Mouse (Mus musculus) neural tube, embryonic 14.5 days (tissue): ENCODE data around the gene Gpat3. TPM values are rescaled to one million over a fixed set of nuclear protein-coding genes. Genes with fewer than 3 reads are reported as not detected.

ENCODE experiments used
- ATAC-seq: fragments of 200-750 bp; cut with Nextera tagmentation; 2 replicates; pipeline ENCODE4 v1.8.0; 2017; ENCODE audit warnings: low read depth, mild to moderate bottlenecking, moderate TSS enrichment, moderate library complexity
- H3K27ac ChIP-seq: fragments of 300-500 bp; sonication (generic); 2 replicates; pipeline ENCODE4 v1.5.1; 2014; ENCODE audit warnings: low read depth, mild to moderate bottlenecking, control low read depth, low read length, moderate library complexity, mixed read lengths
- H3K27me3 ChIP-seq: fragments of 300-500 bp; sonication (generic); 2 replicates; pipeline ENCODE4 v1.6.1; 2014; ENCODE audit warnings: low read length; ENCODE audit not compliant: control insufficient read depth, insufficient read depth
- H3K36me3 ChIP-seq: fragments of 300-500 bp; sonication (generic); 2 replicates; pipeline ENCODE4 v1.6.1; 2014; ENCODE audit warnings: low read length, mixed read lengths; ENCODE audit not compliant: control insufficient read depth, insufficient read depth
- H3K4me1 ChIP-seq: fragments of 300-500 bp; sonication (generic); 2 replicates; pipeline ENCODE4 v1.6.1; 2014; ENCODE audit warnings: low read length; ENCODE audit not compliant: control insufficient read depth, insufficient read depth
- H3K4me2 ChIP-seq: fragments of 300-500 bp; sonication (generic); 2 replicates; pipeline ENCODE4 v1.6.1; 2014; ENCODE audit warnings: mild to moderate bottlenecking, low read depth, low read length, control low read depth
- H3K4me3 ChIP-seq: fragments of 300-500 bp; sonication (generic); 2 replicates; pipeline ENCODE4 v1.5.1; 2014; ENCODE audit warnings: low read depth, low read length, control low read depth, mixed read lengths
- H3K9ac ChIP-seq: fragments of 300-500 bp; sonication (generic); replicated peaks from 2 replicates; pipeline ENCODE4 v1.6.1; 2014; ENCODE audit warnings: low read depth, mild to moderate bottlenecking, control low read depth, low read length, mixed read lengths
- H3K9me3 ChIP-seq: fragments of 300-500 bp; sonication (generic); 2 replicates; pipeline ENCODE4 v1.6.1; 2016; ENCODE audit warnings: low read length; ENCODE audit not compliant: control insufficient read depth
- WGBS: fragments of 180-500 bp; shearing (Covaris S2); extraction: QIAGEN DNeasy Blood & Tissue Kit; methylation state at CpG from one replicate; pipeline ENCODE4 v1.1.7; 2014; 5-methylcytosine and 5-hydroxymethylcytosine counted together
- polyA plus RNA-seq: library from polyadenylated mRNA; unstranded; fragments of >200 nt; fragmentation: Nextera tagmentation; extraction: Ambion mirVana; gene quantifications from 2 replicates; pipeline ENCODE4 v1.2.1, GENCODE M21; 2014

The Gpat3 gene
- polyA plus RNA-seq, 1 experiment from 2014 or later, result 1.9 TPM

DNA sequence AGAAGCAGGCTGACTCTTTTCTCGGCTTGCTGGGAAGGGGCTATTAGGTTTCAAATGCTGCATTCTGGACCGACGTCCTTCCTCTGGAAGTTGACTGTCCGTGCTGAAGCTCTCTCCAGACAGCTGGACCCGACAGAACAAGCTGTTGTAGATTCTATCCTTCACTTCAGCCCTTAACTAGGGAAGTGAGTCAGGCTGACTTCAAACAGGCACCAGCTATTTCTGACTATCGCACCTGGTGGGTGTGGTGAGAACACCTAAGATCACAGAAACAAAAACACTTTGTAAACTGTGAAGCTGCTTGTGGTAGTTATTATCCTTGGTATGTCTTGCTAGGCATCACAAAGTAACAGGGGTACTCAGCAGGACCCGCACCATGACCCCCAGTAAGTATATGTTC, 19.0 kb upstream of the Gpat3 start:
- Histone ChIP-seq H3K4me2 (no peak overlapping the region), H3K27me3 (no peaks in the 10 kb centered on the region), H3K9me3 (no peaks in the 10 kb centered on the region), H3K4me3 (no peak overlapping the region), H3K9ac (no peak overlapping the region), H3K4me1 (no peaks in the 10 kb centered on the region), H3K27ac (no peak overlapping the region), H3K36me3 (no peaks in the 10 kb centered on the region)
- WGBS, result 78% methylated on average over 7 of the region's 7 CpGs
- no peak for ATAC-seq

DNA sequence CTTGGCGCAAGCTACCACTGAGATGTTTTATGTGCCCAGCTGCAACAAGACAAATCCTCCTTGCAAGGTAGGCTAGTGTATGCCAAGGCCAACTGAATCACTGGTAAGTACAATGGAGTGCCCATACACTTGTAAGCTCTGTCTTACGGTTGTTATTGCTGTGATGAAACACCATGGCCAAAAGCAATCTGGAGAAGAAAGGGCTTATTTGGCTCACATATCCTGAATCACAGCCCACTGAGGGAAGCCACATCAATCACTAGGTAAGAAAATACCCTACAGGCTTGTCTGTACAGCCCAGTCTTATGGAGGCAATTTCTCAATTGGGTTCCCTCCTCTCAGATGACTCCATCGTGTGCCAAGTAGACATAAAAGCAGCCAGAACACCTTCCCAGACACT, 16.8 kb upstream of the Gpat3 start:
- no peak for ATAC-seq

DNA sequence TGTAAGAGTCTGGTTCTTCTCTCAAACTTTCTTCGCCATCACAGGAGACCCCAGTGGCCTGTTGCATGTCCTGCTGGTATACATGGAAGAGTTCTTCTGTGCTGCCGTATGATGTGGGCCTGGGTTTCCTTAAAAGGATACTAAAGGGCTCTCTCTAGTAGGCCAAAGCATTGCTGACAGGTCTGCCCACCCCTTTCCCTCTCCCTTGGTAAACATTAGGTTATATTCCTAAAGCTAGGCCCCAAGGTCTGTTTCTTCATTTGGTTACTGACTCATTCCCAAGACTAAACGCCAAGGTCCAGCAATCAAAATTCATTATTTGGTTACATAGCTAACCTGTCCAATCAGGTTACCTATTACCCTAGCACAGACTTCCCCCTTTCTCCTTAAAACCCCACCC, 12.8 kb upstream of the Gpat3 start:
- no peak overlapping the region for H3K9ac ChIP-seq
- no peaks in the 10 kb centered on the region for H3K27me3 ChIP-seq

More for the DNA sequence above, 16.8 kb upstream of the Gpat3 start:
- Histone ChIP-seq H3K36me3 (no peaks in the 10 kb centered on the region), H3K4me1 (no peaks in the 10 kb centered on the region), H3K4me2 (no peak overlapping the region), H3K4me3 (no peak overlapping the region), H3K27ac (no peak overlapping the region), H3K9me3 (no peaks in the 10 kb centered on the region), H3K9ac (no peak overlapping the region), H3K27me3 (no peaks in the 10 kb centered on the region)
- WGBS, result 65% methylated on average over 3 of the region's 3 CpGs

DNA sequence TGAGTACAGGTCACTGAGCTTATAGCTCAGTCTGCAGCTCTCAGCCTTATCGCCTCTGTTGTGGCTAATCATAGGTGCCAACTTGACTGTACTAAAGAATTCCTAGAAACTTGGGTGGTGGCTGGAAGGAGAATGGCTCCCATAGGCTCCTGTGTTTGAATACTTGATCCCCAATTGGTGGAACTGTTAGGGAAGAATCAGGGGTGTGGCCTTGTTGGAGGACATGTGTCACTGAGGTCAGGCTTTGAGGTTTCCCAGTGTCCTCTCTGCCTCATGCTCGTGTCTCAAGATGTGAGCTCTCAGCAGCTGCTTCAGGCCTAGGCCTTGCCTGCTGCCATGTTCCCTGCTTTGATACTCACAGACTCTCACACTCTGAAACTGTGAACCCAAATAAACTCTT, 11.7 kb upstream of the Gpat3 start:
- 94% methylated on average over 2 of the region's 2 CpGs for WGBS
- no peaks in the 10 kb centered on the region for H3K4me1 ChIP-seq
- no peaks in the 10 kb centered on the region for H3K27me3 ChIP-seq
- no peak overlapping the region for H3K4me3 ChIP-seq
- no peak for ATAC-seq
- no peaks in the 10 kb centered on the region for H3K36me3 ChIP-seq
- H3K4me2 ChIP-seq, result no peak overlapping the region
- no peak overlapping the region for H3K27ac ChIP-seq
- no peak overlapping the region for H3K9ac ChIP-seq
- no peaks in the 10 kb centered on the region for H3K9me3 ChIP-seq

More for the DNA sequence above, 12.8 kb upstream of the Gpat3 start:
- no peaks in the 10 kb centered on the region for H3K9me3 ChIP-seq
- H3K27ac ChIP-seq, result no peak overlapping the region
- no peaks in the 10 kb centered on the region for H3K4me1 ChIP-seq
- H3K36me3 ChIP-seq, result no peaks in the 10 kb centered on the region
- no peak overlapping the region for H3K4me3 ChIP-seq
- H3K4me2 ChIP-seq, result no peak overlapping the region
- no peak for ATAC-seq
- WGBS, result 93% methylated on average over 3 of the region's 3 CpGs

DNA sequence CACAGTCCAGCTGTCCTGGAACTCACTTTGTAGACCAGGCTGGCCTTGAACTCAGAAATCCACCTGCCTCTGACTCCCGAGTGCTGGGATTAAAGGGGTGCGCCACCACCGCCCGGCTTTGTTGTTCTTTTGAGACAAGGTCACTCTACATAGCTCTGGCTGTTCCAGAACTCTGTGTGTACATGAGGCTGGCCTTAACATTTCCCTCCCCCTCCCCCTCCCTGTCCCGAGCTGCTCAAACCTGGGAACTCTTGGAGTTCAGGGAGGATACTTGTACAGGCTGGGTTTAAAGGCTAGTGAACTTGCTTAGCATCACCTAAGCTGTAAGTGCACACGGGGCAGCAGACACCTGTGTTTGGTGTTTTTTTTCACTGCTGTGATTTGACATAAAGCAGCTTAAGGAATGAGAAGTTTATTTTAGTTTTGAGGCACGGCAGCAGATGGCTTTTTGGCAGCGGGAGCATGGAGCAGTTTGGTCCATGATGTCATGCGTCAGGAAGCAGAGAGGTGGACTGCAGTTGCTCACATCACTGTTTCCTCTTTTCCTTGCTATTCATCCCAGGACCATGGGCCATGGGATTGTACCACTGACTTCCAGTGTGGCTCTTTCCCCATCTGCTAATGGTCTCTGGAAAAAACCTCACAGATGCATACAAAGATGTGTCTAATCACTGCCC, 9.5 kb upstream of the Gpat3 start:
- no peak overlapping the region for H3K9ac ChIP-seq
- no peak overlapping the region for H3K27ac ChIP-seq
- no peaks in the 10 kb centered on the region for H3K27me3 ChIP-seq
- no peaks in the 10 kb centered on the region for H3K9me3 ChIP-seq
- H3K4me2 ChIP-seq, result no peak overlapping the region
- no peak for ATAC-seq
- 76% methylated on average over 9 of the region's 9 CpGs for WGBS
- no peaks in the 10 kb centered on the region for H3K4me1 ChIP-seq
- H3K36me3 ChIP-seq, result no peaks in the 10 kb centered on the region
- H3K4me3 ChIP-seq, result no peak overlapping the region

DNA sequence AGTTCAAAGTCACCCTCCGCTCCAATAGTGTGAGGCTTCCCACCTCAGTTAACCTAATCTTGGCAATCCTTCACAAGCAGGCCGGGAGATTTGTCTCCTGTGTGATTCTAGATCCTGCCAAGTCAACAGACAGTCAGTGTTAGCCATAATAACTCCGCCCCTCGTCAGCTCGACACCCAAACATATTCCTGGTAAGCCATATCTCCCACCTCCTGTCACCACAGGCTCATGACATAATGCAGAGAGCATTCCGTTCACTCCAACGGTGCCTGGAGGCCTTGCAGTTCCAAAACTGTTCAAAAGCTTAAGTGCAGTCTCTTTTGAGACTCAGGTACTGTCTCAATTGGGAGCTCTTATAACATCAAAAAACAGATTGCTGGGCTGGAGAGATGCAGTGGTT, 7.6 kb upstream of the Gpat3 start:
- no peaks in the 10 kb centered on the region for H3K36me3 ChIP-seq
- H3K27me3 ChIP-seq, result no peaks in the 10 kb centered on the region
- WGBS, result 94% methylated on average over 7 of the region's 7 CpGs
- H3K9me3 ChIP-seq, result no peaks in the 10 kb centered on the region
- no peak overlapping the region for H3K9ac ChIP-seq
- no peak overlapping the region for H3K4me3 ChIP-seq
- no peak overlapping the region for H3K27ac ChIP-seq
- no peak for ATAC-seq
- no peaks in the 10 kb centered on the region for H3K4me1 ChIP-seq
- H3K4me2 ChIP-seq, result no peak overlapping the region

DNA sequence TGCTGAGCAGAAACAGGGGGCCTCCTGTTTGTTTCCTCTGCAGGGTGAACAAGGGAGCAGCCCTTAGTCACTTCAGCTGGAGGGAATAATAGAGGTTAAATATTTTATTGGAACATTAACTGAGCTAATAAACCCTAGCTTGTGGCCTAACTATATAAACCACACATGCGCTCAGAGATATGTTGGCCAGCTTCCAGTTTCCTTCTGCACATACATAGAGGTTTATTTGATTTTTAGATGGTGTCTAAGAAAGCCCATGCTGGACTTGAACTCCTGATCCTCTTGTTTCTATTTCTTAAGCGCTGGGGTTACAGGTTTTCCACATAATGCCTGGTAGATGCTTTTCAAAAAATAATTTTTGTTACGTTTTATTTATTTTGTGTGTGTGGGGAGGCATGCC, 1.0 kb upstream of the Gpat3 start:
- H3K4me3 ChIP-seq, result no peak overlapping the region
- no peak overlapping the region for H3K9ac ChIP-seq
- H3K9me3 ChIP-seq, result no peaks in the 10 kb centered on the region
- no peak overlapping the region for H3K4me2 ChIP-seq
- H3K27me3 ChIP-seq, result peaks cover 28% of the 10 kb centered on the region
- no peak overlapping the region for H3K27ac ChIP-seq
- ATAC-seq, result no peak
- 55% methylated on average over 3 of the region's 3 CpGs for WGBS
- peaks cover 7% of the 10 kb centered on the region for H3K4me1 ChIP-seq
- no peaks in the 10 kb centered on the region for H3K36me3 ChIP-seq

DNA sequence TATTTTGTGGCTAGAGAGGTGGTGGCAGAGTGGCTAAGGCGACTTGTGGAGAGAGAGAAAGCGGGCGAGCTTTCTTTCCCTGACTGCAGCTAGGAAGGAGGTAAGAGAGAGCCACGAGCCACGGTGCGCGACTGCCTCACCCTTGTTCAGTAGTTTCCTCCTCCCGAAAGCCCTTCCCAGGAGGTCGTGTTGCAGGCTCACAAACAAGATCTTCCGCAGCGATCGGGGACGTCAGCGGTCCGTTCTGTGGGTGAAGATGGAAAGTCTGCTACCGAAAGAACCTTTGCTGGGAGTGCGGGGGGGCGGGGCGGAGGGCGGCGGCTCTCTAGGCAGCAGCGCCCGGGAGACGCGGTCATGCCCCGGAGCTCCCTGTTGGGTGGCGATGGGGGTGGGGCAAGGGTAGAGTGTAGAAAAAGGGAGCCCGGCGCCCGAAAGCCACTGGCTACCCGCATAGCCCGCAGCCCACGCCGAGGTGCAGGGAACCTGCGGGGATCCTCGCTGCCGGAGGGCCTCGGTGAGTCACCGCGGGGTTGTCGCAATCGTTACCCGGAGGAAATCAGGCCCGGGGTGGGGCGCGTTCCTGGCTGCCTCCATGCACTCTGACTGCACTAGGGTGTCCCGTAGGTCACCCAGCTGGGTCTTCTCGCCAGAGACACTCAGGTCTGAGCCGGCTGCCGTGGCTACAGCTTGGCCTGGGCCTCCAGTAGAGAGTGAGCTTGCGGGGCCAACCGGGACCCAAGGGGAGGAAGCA, 510 bp downstream of the Gpat3 start:
- peak; percentile 63 for ATAC-seq
- under 1% methylated on average over 49 of the region's 52 CpGs for WGBS

DNA sequence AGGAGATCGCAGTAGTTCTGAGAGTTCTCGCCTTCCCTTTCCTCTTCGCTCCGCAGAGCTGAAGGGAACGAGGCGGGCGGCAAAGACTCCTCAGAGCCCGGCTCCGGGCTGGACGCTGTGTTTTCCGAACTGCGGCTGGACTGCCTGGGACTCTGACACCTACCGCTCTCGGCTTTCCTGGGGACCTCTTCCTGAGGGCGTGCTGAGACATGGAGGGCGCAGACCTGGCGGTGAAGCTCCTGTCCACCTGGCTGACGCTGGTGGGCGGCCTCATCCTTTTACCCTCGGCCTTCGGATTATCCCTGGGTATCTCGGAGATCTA, 1.0 kb downstream of the Gpat3 start:
- 2% methylated on average over 21 of the region's 22 CpGs for WGBS
- Histone ChIP-seq H3K4me2 (peak overlapping the region; percentile 95), H3K9me3 (no peaks in the 10 kb centered on the region), H3K4me3 (peak overlapping the region; percentile 48), H3K27me3 (peaks cover 28% of the 10 kb centered on the region), H3K27ac (no peak overlapping the region), H3K9ac (peak overlapping the region; percentile 47), H3K4me1 (peaks cover 7% of the 10 kb centered on the region), H3K36me3 (no peaks in the 10 kb centered on the region)
- ATAC-seq, result peak; percentile 34; the same call in 1 of the 2 replicates

More for the DNA sequence above, 510 bp downstream of the Gpat3 start:
- peak overlapping the region; percentile 95 for H3K4me2 ChIP-seq
- H3K4me1 ChIP-seq, result peaks cover 7% of the 10 kb centered on the region
- H3K9me3 ChIP-seq, result no peaks in the 10 kb centered on the region
- peaks cover 28% of the 10 kb centered on the region for H3K27me3 ChIP-seq
- peak overlapping the region; percentile 48 for H3K4me3 ChIP-seq
- H3K27ac ChIP-seq, result no peak overlapping the region
- H3K36me3 ChIP-seq, result no peaks in the 10 kb centered on the region
- H3K9ac ChIP-seq, result peak overlapping the region; percentile 47
